Mouse (Mus musculus) hindbrain, postnatal 0 days (tissue): ENCODE data around the gene Syce2. TPM values are rescaled to one million over a fixed set of nuclear protein-coding genes. Genes with fewer than 3 reads are reported as not detected.
A peak's percentile ranks its signal among the peaks of the same experiment; 100 is the strongest.

Experiments used
- ATAC-seq: fragments of 200-750 bp; cut with Nextera tagmentation; 2 replicates; pipeline ENCODE4 v1.8.0; 2017; ENCODE audit warnings: mild to moderate bottlenecking, moderate TSS enrichment, moderate library complexity
- DNase-seq: peaks from one replicate; pipeline ENCODE4 v3.0.0-alpha.2; 2015; ENCODE audit warnings: low spot score
- H3K27ac ChIP-seq: fragments of 300-500 bp; sonication (generic); 2 replicates; pipeline ENCODE4 v1.5.1; 2014; ENCODE audit warnings: mild to moderate bottlenecking
- H3K27me3 ChIP-seq: fragments of 300-500 bp; sonication (generic); 2 replicates; pipeline ENCODE4 v1.6.1; 2014; ENCODE audit warnings: low read length, mixed read lengths; ENCODE audit not compliant: insufficient read depth
- H3K36me3 ChIP-seq: fragments of 300-500 bp; sonication (generic); 2 replicates; pipeline ENCODE4 v1.6.1; 2014; ENCODE audit warnings: low read length, mixed read lengths; ENCODE audit not compliant: insufficient read depth
- H3K4me1 ChIP-seq: fragments of 300-500 bp; sonication (generic); 2 replicates; pipeline ENCODE4 v1.6.1; 2014; ENCODE audit warnings: antibody characterized with exemption, low read length, mixed read lengths; ENCODE audit not compliant: insufficient read depth
- H3K4me2 ChIP-seq: fragments of 300-500 bp; sonication (generic); 2 replicates; pipeline ENCODE4 v1.6.1; 2014; ENCODE audit warnings: low read depth, mild to moderate bottlenecking, low read length, moderate library complexity, mixed read lengths
- H3K4me3 ChIP-seq: fragments of 300-500 bp; sonication (generic); 2 replicates; pipeline ENCODE4 v1.5.1; 2014; ENCODE audit warnings: low read length
- H3K9ac ChIP-seq: fragments of 300-500 bp; sonication (generic); replicated peaks from 2 replicates; pipeline ENCODE4 v1.6.1; 2014; ENCODE audit warnings: mild to moderate bottlenecking, low read length, moderate library complexity, mixed read lengths
- H3K9me3 ChIP-seq: fragments of 300-500 bp; sonication (generic); 2 replicates; pipeline ENCODE4 v1.6.1; 2016; ENCODE audit warnings: low read length, mixed read lengths
- CTCF ChIP-seq: IDR thresholded peaks from 2 replicates; pipeline ENCODE4 v1.5.1; 2016; ENCODE audit warnings: antibody characterized with exemption, control low read depth, low read depth
- WGBS: fragments of 180-500 bp; shearing (Covaris S2); extraction: QIAGEN DNeasy Blood & Tissue Kit; methylation state at CpG from one replicate; pipeline ENCODE4 v1.1.7; 2014; 5-methylcytosine and 5-hydroxymethylcytosine counted together
- polyA plus RNA-seq: library from polyadenylated mRNA; unstranded; fragments of >200 nt; fragmentation: Nextera tagmentation; extraction: Ambion mirVana; gene quantifications from 2 replicates; pipeline ENCODE4 v1.2.1, GENCODE M21; 2015
- total RNA-seq: library from RNA; depleted of rRNA; stranded (reverse); fragments of >200 nt; gene quantifications from 2 replicates; pipeline ENCODE4 v1.2.3, GENCODE M21; 2014

Syce2 gene
- total and polyA plus RNA-seq, 2 experiments from 2014 or later = 14.0 to 62.1 TPM

DNA sequence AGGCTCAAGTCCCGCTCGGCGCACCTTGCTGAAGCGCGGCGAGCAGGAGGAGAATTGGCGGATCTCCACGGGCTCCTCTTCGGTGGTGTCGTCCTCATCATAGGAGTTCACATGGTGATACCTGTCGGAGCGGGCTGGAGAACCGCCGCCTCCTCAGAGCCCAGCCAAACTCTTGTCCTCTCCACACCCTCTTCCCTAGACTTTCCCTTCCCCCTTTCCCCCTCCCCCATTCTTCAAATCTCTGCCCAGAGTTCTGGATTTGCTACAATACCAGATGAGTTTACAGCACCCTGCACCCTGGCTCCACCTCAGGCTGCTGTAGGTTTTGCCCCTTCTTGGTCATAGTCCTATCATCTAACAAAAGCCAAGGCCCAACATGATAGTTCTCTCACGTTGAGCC lies 46.7 kb downstream of the Syce2 start:
- Histone ChIP-seq H3K27me3 (no peaks in the 10 kb centered on the region), H3K36me3 (peaks cover 64% of the 10 kb centered on the region), H3K4me3 (no peak overlapping the region), H3K9me3 (no peaks in the 10 kb centered on the region), H3K4me1 (no peaks in the 10 kb centered on the region), H3K9ac (no peak overlapping the region), H3K27ac (no peak overlapping the region), H3K4me2 (no peak overlapping the region)
- no peak for ATAC-seq
- DNase-seq = no peak
- no peak for TF ChIP-seq CTCF
- 90% methylated on average over 15 of the region's 15 CpGs for WGBS

DNA sequence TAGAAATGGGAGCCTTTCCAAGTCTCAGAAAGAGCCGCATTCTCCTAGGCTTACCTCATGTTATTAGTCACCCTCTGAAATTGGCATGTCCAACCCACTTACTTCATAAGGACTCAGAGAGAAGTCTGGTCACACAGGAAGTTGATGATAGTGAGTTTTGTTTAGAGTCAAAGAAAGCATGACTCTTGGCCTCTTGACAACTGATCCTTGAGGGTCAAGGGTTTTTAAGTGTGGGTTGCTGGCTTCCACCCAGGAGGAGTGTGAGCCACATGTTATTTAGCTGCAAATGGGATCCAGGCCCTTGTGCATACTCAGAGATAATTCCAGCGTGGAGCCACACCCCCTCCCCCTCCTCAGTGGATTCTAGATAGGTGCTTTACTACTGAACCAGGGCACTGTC lies 49.7 kb downstream of the Syce2 start:
- no peaks in the 10 kb centered on the region for H3K27me3 ChIP-seq
- H3K9me3 ChIP-seq = no peaks in the 10 kb centered on the region
- no peak overlapping the region for H3K9ac ChIP-seq
- no peak overlapping the region for H3K27ac ChIP-seq
- H3K4me2 ChIP-seq = no peak overlapping the region
- H3K4me3 ChIP-seq = no peak overlapping the region
- TF ChIP-seq CTCF = no peak
- no peaks in the 10 kb centered on the region for H3K4me1 ChIP-seq
- no peak for ATAC-seq
- no peak for DNase-seq
- WGBS = 83% methylated on average over 2 of the region's 2 CpGs
- H3K36me3 ChIP-seq = peaks cover 68% of the 10 kb centered on the region

DNA sequence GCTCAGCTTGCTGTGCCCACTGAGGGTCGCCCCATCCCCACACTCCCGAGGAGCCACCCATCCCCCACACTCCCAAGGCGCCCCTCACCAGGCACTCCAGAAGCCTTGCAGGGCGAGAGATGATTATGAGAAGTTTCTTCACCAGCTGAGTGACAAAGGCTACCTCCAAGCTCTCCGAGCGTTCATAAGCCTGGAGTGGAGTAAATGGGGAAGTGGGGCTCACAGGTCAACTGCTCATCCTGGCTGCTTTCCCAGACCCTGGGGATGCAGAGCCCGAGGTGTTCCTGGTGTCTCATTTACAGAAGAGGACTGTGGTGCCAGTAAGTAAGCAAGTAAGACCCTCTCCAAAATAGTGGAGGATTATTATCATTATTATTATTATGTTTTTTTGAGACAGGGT lies 53.6 kb downstream of the Syce2 start:
- Histone ChIP-seq H3K4me3 (no peak overlapping the region), H3K36me3 (peaks cover 56% of the 10 kb centered on the region; the same call in 1 of the 2 replicates), H3K9ac (no peak overlapping the region), H3K4me1 (no peaks in the 10 kb centered on the region; the same call in 1 of the 2 replicates), H3K27ac (no peak overlapping the region), H3K4me2 (no peak overlapping the region), H3K27me3 (no peaks in the 10 kb centered on the region), H3K9me3 (no peaks in the 10 kb centered on the region)
- TF ChIP-seq CTCF = no peak
- no peak for ATAC-seq
- no peak for DNase-seq
- 67% methylated on average over 7 of the region's 7 CpGs for WGBS

DNA sequence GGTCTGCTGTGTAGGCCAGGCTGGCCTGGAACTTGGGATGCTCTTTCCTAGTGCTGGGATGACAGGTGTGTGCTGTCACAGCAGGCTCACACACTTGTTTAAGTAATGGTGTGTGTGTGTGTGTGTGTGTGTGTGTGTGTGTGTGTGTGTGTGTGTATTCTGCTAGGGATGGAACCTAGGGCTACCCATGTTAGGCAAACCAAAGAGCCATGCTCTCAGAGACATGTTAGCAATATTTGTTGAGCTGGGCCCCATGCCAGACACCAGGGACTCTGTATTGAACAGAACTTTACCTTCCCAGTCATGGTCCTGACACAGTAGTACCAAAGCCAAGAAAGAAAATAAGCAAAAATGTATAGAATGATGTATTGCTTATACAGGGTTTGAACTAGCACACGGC lies 55.6 kb downstream of the Syce2 start:
- H3K4me2 ChIP-seq = no peak overlapping the region
- H3K4me1 ChIP-seq = no peaks in the 10 kb centered on the region; the same call in 1 of the 2 replicates
- DNase-seq (no peak), ATAC-seq (no peak)
- H3K9me3 ChIP-seq = no peaks in the 10 kb centered on the region
- no peak overlapping the region for H3K4me3 ChIP-seq
- 85% methylated on average over 1 of the region's 1 CpGs for WGBS
- no peak for TF ChIP-seq CTCF
- no peak overlapping the region for H3K9ac ChIP-seq
- no peaks in the 10 kb centered on the region for H3K27me3 ChIP-seq
- H3K36me3 ChIP-seq = peaks cover 40% of the 10 kb centered on the region; the same call in 1 of the 2 replicates
- no peak overlapping the region for H3K27ac ChIP-seq

- whole genome bisulfite sequencing = 6% methylated on average over 47 of the region's 52 CpGs
- 0 out of 2 replicates have a peak overlapping the region, but pooled peaks have one; percentile 24 for H3K9ac ChIP-seq
Measured at GRCm38 (mm10) chr8:84928456-84929306, 56.8 kb downstream of the Syce2 start.

GRCm38 (mm10) chr8:84930582-84930981 lies 58.7 kb downstream of the Syce2 start:
- no peak overlapping the region for H3K4me3 ChIP-seq
- H3K9ac ChIP-seq = no peak overlapping the region
- DNase-seq (no peak), ATAC-seq (no peak)
- H3K4me2 ChIP-seq = no peak overlapping the region
- H3K27me3 ChIP-seq = no peaks in the 10 kb centered on the region
- no peaks in the 10 kb centered on the region for H3K9me3 ChIP-seq
- H3K36me3 ChIP-seq = peaks cover 23% of the 10 kb centered on the region; the same call in 1 of the 2 replicates
- peaks cover 19% of the 10 kb centered on the region for H3K4me1 ChIP-seq
- no peak overlapping the region for H3K27ac ChIP-seq
- 91% methylated on average over 13 of the region's 13 CpGs for WGBS
- no peak for TF ChIP-seq CTCF

More at GRCm38 (mm10) chr8:84928456-84929306, 56.8 kb downstream of the Syce2 start:
- H3K4me1 ChIP-seq = peaks cover under 1% of the 10 kb centered on the region; the same call in 1 of the 2 replicates
- H3K4me3 ChIP-seq = peak overlapping the region; percentile 19
- H3K36me3 ChIP-seq = peaks cover 37% of the 10 kb centered on the region; the same call in 1 of the 2 replicates
- H3K4me2 ChIP-seq = peak overlapping the region; percentile 52
- H3K27me3 ChIP-seq = no peaks in the 10 kb centered on the region
- peak; percentile 84 for ATAC-seq
- H3K27ac ChIP-seq = peak overlapping the region; percentile 15; the same call in 1 of the 2 replicates
- peak; percentile 83 for TF ChIP-seq CTCF
- DNase-seq = peak; percentile 87
- no peaks in the 10 kb centered on the region for H3K9me3 ChIP-seq
